Mouse (Mus musculus) cerebellum, adult 2 months (tissue): ENCODE measurements around the gene Aplf. TPM values are rescaled to one million over a fixed set of nuclear protein-coding genes. Genes with fewer than 3 reads are reported as not detected.

Experiments used
- DNase-seq, 2 experiments: peaks; one replicate each; pipeline ENCODE4 v3.0.0; 2021
- H3K27ac ChIP-seq: fragments of 200-500 bp; 2 replicates; pipeline ENCODE4 v1.5.1; 2012; ENCODE audit warnings: low read length, control low read depth, inconsistent platforms; ENCODE audit not compliant: insufficient read depth
- H3K27me3 ChIP-seq: fragments of 200-500 bp; 2 replicates; pipeline ENCODE4 v1.6.1; 2012; ENCODE audit warnings: inconsistent platforms, mild to moderate bottlenecking, low read length, moderate library complexity; ENCODE audit not compliant: control insufficient read depth, insufficient read depth
- H3K4me1 ChIP-seq: fragments of 200-500 bp; 2 replicates; pipeline ENCODE4 v1.6.1; 2011; ENCODE audit warnings: low read length; ENCODE audit not compliant: control insufficient read depth, insufficient read depth
- H3K4me3 ChIP-seq: fragments of 200-500 bp; replicated peaks from 2 replicates; pipeline ENCODE3; 2011; ENCODE audit warnings: mild to moderate bottlenecking, low read depth, low read length, control low read depth; ENCODE audit not compliant: insufficient read depth
- CTCF ChIP-seq: fragments of 200-500 bp; IDR thresholded peaks from 2 replicates; pipeline ENCODE4 v1.5.1; 2011; ENCODE audit warnings: low read depth, mild to moderate bottlenecking, control low read depth, low read length, moderate library complexity, borderline replicate concordance; ENCODE audit not compliant: insufficient read depth
- POLR2A ChIP-seq: fragments of 200-500 bp; IDR thresholded peaks from 2 replicates; pipeline ENCODE4 v1.6.1; 2011; ENCODE audit warnings: low read length, control low read depth, borderline replicate concordance; ENCODE audit not compliant: insufficient read depth
- WGBS: fragments of 180-500 bp; shearing (Covaris S2); methylation state at CpG from one replicate; pipeline ENCODE4 v1.1.7; 2018; 5-methylcytosine and 5-hydroxymethylcytosine counted together
- polyA plus RNA-seq: library from polyadenylated mRNA; depleted of rRNA; stranded (reverse); fragments of >200 nt; gene quantifications from 2 replicates; pipeline ENCODE4 v1.2.3, GENCODE M21; 2012

The Aplf gene
- polyA plus RNA-seq, 1 experiment: 5.0 TPM

DNA sequence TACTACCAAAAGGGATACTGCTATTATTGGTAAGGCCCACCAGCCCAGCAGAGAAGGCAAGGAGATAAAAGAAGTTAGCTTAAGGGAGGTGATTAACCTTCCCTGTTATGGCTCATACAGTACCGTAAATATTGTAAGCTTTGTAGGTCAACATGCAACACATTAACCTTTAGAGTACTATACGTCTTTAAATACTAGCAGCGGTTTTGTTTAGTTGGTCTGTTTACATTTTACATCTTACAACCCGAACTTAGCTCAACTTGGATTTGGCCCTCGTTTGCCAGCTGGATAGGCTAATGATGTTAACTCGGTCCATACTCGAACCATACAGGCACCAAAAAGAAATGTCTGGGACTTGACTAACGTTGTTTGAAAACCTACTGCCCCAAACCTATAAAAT, 640 bp downstream of the Aplf start:
- Histone ChIP-seq H3K27ac (no peak overlapping the region), H3K4me1 (no peaks in the 10 kb centered on the region), H3K27me3 (no peaks in the 10 kb centered on the region), H3K4me3 (peak overlapping the region; percentile 83)
- DNase-seq: no peak
- no peak for TF ChIP-seq POLR2A
- no peak for TF ChIP-seq CTCF
- WGBS: 8% methylated on average over 8 of the region's 8 CpGs

DNA sequence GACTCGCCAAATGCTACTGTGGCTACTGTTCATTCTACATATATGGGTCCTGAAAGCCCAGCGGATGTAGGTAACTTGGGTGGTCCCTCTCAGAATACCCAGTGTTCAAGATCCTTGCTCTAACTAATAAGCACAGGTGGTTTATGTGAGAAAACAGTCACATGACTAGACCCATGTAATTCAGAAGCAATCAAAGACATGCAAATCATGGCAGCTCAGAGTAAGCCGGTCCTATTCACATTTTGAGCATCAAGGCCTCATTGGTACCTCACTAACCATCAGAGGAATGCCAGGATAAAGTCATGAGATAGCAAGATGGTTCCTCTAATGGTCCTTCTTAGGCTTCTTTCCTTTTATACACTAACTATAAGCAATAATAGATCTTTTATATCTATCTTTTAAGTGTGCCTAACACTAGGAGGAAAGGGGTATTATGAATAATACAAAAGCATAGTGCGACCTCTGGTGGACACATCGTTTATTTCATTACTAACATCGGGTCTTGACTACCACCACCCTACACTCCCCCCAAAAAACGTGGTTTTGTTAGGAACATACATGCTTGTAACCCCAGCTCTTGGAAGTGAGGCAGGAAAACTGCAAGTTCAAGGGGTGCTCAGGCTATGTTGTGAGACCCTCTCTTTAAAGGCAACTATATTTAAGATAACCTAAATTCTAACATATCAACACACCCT, 2.0 kb downstream of the Aplf start:
- Histone ChIP-seq H3K4me3 (peak overlapping the region; percentile 15), H3K27ac (no peak overlapping the region), H3K4me1 (no peaks in the 10 kb centered on the region), H3K27me3 (no peaks in the 10 kb centered on the region)
- DNase-seq: peak; percentile 20 to 25
- 29% methylated on average over 7 of the region's 7 CpGs for WGBS
- TF ChIP-seq POLR2A: no peak
- peak; percentile 50; the same call in 1 of the 2 replicates for TF ChIP-seq CTCF

DNA sequence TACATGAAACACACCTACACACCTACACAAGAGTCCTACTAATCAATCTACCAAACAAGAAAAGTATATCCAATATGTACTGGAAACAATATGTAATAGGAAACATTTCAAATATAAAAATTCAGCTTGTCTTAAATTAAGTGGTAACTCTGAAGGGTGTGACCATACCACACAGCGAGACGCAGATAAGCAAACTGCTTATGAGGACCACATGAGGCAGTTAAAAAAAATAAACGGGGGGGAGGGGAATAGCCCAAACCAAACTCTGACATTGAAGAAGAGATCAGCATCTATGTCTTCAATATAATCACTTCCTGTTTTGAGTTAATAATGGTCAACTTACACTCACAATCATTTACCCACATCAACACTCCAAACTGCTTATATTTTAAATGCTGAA, 3.3 kb downstream of the Aplf start:
- H3K27ac ChIP-seq: no peak overlapping the region
- H3K4me1 ChIP-seq: no peaks in the 10 kb centered on the region
- H3K4me3 ChIP-seq: no peak overlapping the region
- no peaks in the 10 kb centered on the region for H3K27me3 ChIP-seq
- TF ChIP-seq POLR2A (no peak), CTCF (no peak)
- DNase-seq: no peak
- 92% methylated on average over 3 of the region's 3 CpGs for WGBS

DNA sequence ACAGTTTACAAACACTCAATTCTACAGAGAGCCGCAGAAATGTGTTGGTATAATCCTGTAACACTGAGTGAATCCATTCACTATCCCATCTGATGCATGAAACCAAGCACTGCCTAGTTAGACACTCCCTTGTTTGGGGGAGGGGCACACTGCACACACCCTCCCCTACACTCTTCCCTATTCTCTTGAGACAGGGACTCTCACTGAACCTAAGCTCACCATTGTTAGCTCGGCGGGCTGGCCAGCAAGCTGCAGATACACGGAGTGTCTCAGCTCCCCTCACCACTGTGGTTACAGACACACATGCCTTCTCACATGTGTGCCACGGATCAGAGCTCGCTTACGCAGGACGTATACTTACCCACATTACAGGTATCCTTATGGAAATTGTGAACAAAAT, 4.2 kb downstream of the Aplf start:
- no peak overlapping the region for H3K27ac ChIP-seq
- no peak overlapping the region for H3K4me3 ChIP-seq
- no peak for DNase-seq
- 67% methylated on average over 8 of the region's 8 CpGs for WGBS
- H3K4me1 ChIP-seq: no peaks in the 10 kb centered on the region
- TF ChIP-seq CTCF (no peak), POLR2A (no peak)
- H3K27me3 ChIP-seq: no peaks in the 10 kb centered on the region

DNA sequence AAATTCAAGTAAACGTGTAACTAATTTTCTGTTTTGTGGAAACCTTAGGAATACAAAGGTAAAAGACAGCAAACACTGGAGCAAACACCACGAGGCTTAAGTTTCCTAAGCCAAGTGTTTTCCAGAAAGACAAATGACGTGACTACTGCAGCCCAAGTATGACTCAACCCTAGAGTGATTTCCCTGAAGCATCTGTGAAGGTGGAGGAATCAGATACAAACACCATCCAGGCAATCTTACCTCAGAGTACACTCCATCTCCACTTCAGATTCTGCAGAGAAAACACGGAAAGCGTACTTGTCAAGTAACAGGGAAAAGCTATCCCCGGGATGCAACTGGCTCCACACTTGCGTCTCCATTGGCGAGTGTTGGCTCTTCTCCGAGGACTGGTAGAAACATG, 8.5 kb downstream of the Aplf start:
- Histone ChIP-seq H3K27me3 (no peaks in the 10 kb centered on the region), H3K4me1 (no peaks in the 10 kb centered on the region), H3K27ac (no peak overlapping the region), H3K4me3 (no peak overlapping the region)
- TF ChIP-seq POLR2A: no peak
- no peak for TF ChIP-seq CTCF
- no peak for DNase-seq
- 93% methylated on average over 9 of the region's 9 CpGs for WGBS

DNA sequence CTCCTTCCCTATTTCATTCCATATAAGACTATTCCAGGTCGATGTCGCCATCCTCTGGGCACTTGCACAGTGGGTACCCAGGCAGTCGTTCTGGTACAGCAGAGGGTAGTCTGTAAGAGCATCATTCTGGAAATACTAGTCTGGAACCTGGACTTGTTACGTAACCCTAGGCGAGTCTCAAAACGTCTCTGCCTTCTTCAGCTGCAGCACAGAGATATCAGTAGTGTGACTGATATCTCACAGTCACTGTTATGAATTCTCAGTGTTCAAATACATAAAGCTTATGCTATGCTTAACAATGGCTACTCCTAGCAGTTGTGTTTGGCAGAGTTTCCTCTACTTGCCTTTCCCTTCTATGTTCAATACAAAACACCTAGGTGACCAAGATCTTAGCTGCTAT, 9.8 kb downstream of the Aplf start:
- WGBS: 69% methylated on average over 6 of the region's 6 CpGs
- Histone ChIP-seq H3K27ac (no peak overlapping the region), H3K27me3 (no peaks in the 10 kb centered on the region), H3K4me1 (no peaks in the 10 kb centered on the region), H3K4me3 (no peak overlapping the region)
- TF ChIP-seq CTCF (no peak), POLR2A (no peak)
- no peak for DNase-seq

- TF ChIP-seq POLR2A: no peak
- TF ChIP-seq CTCF: no peak
- Histone ChIP-seq H3K27ac (no peak overlapping the region), H3K27me3 (no peaks in the 10 kb centered on the region), H3K4me1 (no peaks in the 10 kb centered on the region), H3K4me3 (no peak overlapping the region)
- WGBS: 91% methylated on average over 2 of the region's 2 CpGs
- DNase-seq: no peak
Observed at GRCm38 (mm10) chr6:87661707-87662106, 10.3 kb downstream of the Aplf start.

DNA sequence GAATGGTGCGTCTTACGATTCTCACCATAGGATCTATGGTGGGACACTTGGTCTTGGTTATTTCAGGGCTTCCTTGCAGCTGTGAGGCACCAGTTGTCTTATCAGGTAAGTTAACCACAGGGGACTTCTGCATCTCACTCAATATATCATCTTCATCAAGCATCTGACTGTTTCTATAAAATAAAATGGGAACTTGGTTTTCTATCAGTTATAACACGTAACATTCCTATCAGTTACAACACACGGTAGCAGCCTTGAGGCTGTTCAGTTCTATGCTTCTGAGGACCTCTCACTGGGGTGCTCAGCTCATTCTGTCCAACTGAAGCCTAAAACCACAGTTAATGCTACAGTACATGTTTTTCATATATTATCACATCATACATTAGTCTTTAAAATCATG, 13.2 kb downstream of the Aplf start:
- 94% methylated on average over 4 of the region's 4 CpGs for WGBS
- Histone ChIP-seq H3K4me1 (no peaks in the 10 kb centered on the region), H3K27ac (no peak overlapping the region), H3K27me3 (no peaks in the 10 kb centered on the region), H3K4me3 (no peak overlapping the region)
- no peak for DNase-seq
- TF ChIP-seq POLR2A: no peak
- TF ChIP-seq CTCF: no peak
